Mouse (Mus musculus) hindbrain, postnatal 0 days (tissue): Measurements from ENCODE around the gene Med21. TPM values are rescaled to one million over a fixed set of nuclear protein-coding genes. Genes with fewer than 3 reads are reported as not detected.

Experiments
- ATAC-seq: fragments of 200-750 bp; cut with Nextera tagmentation; 2 replicates; pipeline ENCODE4 v1.8.0; 2017; ENCODE audit warnings: mild to moderate bottlenecking, moderate TSS enrichment, moderate library complexity
- DNase-seq: peaks from one replicate; pipeline ENCODE4 v3.0.0-alpha.2; 2015; ENCODE audit warnings: low spot score
- H3K27ac ChIP-seq: fragments of 300-500 bp; sonication (generic); 2 replicates; pipeline ENCODE4 v1.5.1; 2014; ENCODE audit warnings: mild to moderate bottlenecking
- H3K27me3 ChIP-seq: fragments of 300-500 bp; sonication (generic); 2 replicates; pipeline ENCODE4 v1.6.1; 2014; ENCODE audit warnings: low read length, mixed read lengths; ENCODE audit not compliant: insufficient read depth
- H3K36me3 ChIP-seq: fragments of 300-500 bp; sonication (generic); 2 replicates; pipeline ENCODE4 v1.6.1; 2014; ENCODE audit warnings: low read length, mixed read lengths; ENCODE audit not compliant: insufficient read depth
- H3K4me1 ChIP-seq: fragments of 300-500 bp; sonication (generic); 2 replicates; pipeline ENCODE4 v1.6.1; 2014; ENCODE audit warnings: antibody characterized with exemption, low read length, mixed read lengths; ENCODE audit not compliant: insufficient read depth
- H3K4me2 ChIP-seq: fragments of 300-500 bp; sonication (generic); 2 replicates; pipeline ENCODE4 v1.6.1; 2014; ENCODE audit warnings: low read depth, mild to moderate bottlenecking, low read length, moderate library complexity, mixed read lengths
- H3K4me3 ChIP-seq: fragments of 300-500 bp; sonication (generic); 2 replicates; pipeline ENCODE4 v1.5.1; 2014; ENCODE audit warnings: low read length
- H3K9ac ChIP-seq: fragments of 300-500 bp; sonication (generic); replicated peaks from 2 replicates; pipeline ENCODE4 v1.6.1; 2014; ENCODE audit warnings: mild to moderate bottlenecking, low read length, moderate library complexity, mixed read lengths
- H3K9me3 ChIP-seq: fragments of 300-500 bp; sonication (generic); 2 replicates; pipeline ENCODE4 v1.6.1; 2016; ENCODE audit warnings: low read length, mixed read lengths
- CTCF ChIP-seq: IDR thresholded peaks from 2 replicates; pipeline ENCODE4 v1.5.1; 2016; ENCODE audit warnings: antibody characterized with exemption, control low read depth, low read depth
- WGBS: fragments of 180-500 bp; shearing (Covaris S2); extraction: QIAGEN DNeasy Blood & Tissue Kit; methylation state at CpG from one replicate; pipeline ENCODE4 v1.1.7; 2014; 5-methylcytosine and 5-hydroxymethylcytosine counted together
- polyA plus RNA-seq: library from polyadenylated mRNA; unstranded; fragments of >200 nt; fragmentation: Nextera tagmentation; extraction: Ambion mirVana; gene quantifications from 2 replicates; pipeline ENCODE4 v1.2.1, GENCODE M21; 2015
- total RNA-seq: library from RNA; depleted of rRNA; stranded (reverse); fragments of >200 nt; gene quantifications from 2 replicates; pipeline ENCODE4 v1.2.3, GENCODE M21; 2014

Med21 gene
- total and polyA plus RNA-seq, 2 experiments from 2014 or later: 42.3 to 112 TPM

GRCm38 (mm10) chr6:146632403-146632802 lies 9.9 kb upstream of the Med21 start:
- Histone ChIP-seq H3K27ac (no peak overlapping the region), H3K9ac (no peak overlapping the region), H3K9me3 (no peaks in the 10 kb centered on the region), H3K27me3 (no peaks in the 10 kb centered on the region), H3K36me3 (no peaks in the 10 kb centered on the region), H3K4me3 (no peak overlapping the region), H3K4me1 (0 out of 2 replicates have a peak, but pooled peaks cover 8% of the 10 kb centered on the region), H3K4me2 (no peak overlapping the region; the same call in 1 of the 2 replicates)
- 82% methylated on average over 9 of the region's 9 CpGs for WGBS
- DNase-seq (no peak), ATAC-seq (no peak)
- no peak for TF ChIP-seq CTCF

- ATAC-seq (no peak; the same call in 1 of the 2 replicates), DNase-seq (peak; percentile 11)
- no peaks in the 10 kb centered on the region for H3K36me3 ChIP-seq
- no peaks in the 10 kb centered on the region for H3K9me3 ChIP-seq
- H3K9ac ChIP-seq: no peak overlapping the region
- H3K4me2 ChIP-seq: peak overlapping the region; percentile 70
- H3K27me3 ChIP-seq: no peaks in the 10 kb centered on the region
- H3K4me1 ChIP-seq: 0 out of 2 replicates have a peak, but pooled peaks cover 8% of the 10 kb centered on the region
- WGBS: 44% methylated on average over 8 of the region's 8 CpGs
- no peak for TF ChIP-seq CTCF
- H3K4me3 ChIP-seq: peak overlapping the region; percentile 84; the same call in 1 of the 2 replicates
- H3K27ac ChIP-seq: no peak overlapping the region; the same call in 1 of the 2 replicates
Observed at GRCm38 (mm10) chr6:146633097-146633496, 9.2 kb upstream of the Med21 start.

GRCm38 (mm10) chr6:146633629-146634014 lies 8.7 kb upstream of the Med21 start:
- no peaks in the 10 kb centered on the region for H3K36me3 ChIP-seq
- peak overlapping the region; percentile 87 for H3K27ac ChIP-seq
- peak overlapping the region; percentile 76 for H3K9ac ChIP-seq
- DNase-seq (peak; percentile 51), ATAC-seq (peak; percentile 39; the same call in 1 of the 2 replicates)
- H3K4me2 ChIP-seq: peak overlapping the region; percentile 70
- H3K4me1 ChIP-seq: 0 out of 2 replicates have a peak, but pooled peaks cover 8% of the 10 kb centered on the region
- no peaks in the 10 kb centered on the region for H3K27me3 ChIP-seq
- TF ChIP-seq CTCF: no peak
- 9% methylated on average over 14 of the region's 14 CpGs for WGBS
- peak overlapping the region; percentile 84 for H3K4me3 ChIP-seq
- no peaks in the 10 kb centered on the region for H3K9me3 ChIP-seq

GRCm38 (mm10) chr6:146634015-146634722 lies 8.2 kb upstream of the Med21 start:
- DNase-seq: peak; percentile 96
- Histone ChIP-seq H3K9me3 (no peaks in the 10 kb centered on the region), H3K4me2 (peak overlapping the region; percentile 70), H3K4me3 (peak overlapping the region; percentile 84), H3K9ac (peak overlapping the region; percentile 76), H3K27ac (peak overlapping the region; percentile 87), H3K4me1 (0 out of 2 replicates have a peak, but pooled peaks cover 8% of the 10 kb centered on the region), H3K27me3 (no peaks in the 10 kb centered on the region), H3K36me3 (no peaks in the 10 kb centered on the region)
- TF ChIP-seq CTCF: no peak
- whole genome bisulfite sequencing: under 1% methylated on average over 57 of the region's 82 CpGs
- ATAC-seq: peak; percentile 92

- ATAC-seq: no peak
- H3K4me3 ChIP-seq: no peak overlapping the region
- H3K9ac ChIP-seq: no peak overlapping the region; the same call in 1 of the 2 replicates
- no peaks in the 10 kb centered on the region for H3K36me3 ChIP-seq
- no peaks in the 10 kb centered on the region for H3K27me3 ChIP-seq
- no peaks in the 10 kb centered on the region for H3K9me3 ChIP-seq
- 0 out of 2 replicates have a peak, but pooled peaks cover 8% of the 10 kb centered on the region for H3K4me1 ChIP-seq
- no peak for DNase-seq
- H3K4me2 ChIP-seq: peak overlapping the region; percentile 70; the same call in 1 of the 2 replicates
- no peak overlapping the region for H3K27ac ChIP-seq
- 63% methylated on average over 4 of the region's 4 CpGs for WGBS
- TF ChIP-seq CTCF: no peak
Observed at GRCm38 (mm10) chr6:146634759-146635606, 7.4 kb upstream of the Med21 start.

GRCm38 (mm10) chr6:146636482-146636881 lies 5.9 kb upstream of the Med21 start:
- Histone ChIP-seq H3K9ac (no peak overlapping the region), H3K27ac (no peak overlapping the region), H3K9me3 (no peaks in the 10 kb centered on the region), H3K36me3 (no peaks in the 10 kb centered on the region), H3K4me3 (no peak overlapping the region), H3K4me1 (0 out of 2 replicates have a peak, but pooled peaks cover 8% of the 10 kb centered on the region), H3K4me2 (no peak overlapping the region), H3K27me3 (no peaks in the 10 kb centered on the region)
- DNase-seq: no peak
- 86% methylated on average over 5 of the region's 5 CpGs for WGBS
- TF ChIP-seq CTCF: no peak
- no peak for ATAC-seq
